In the genomic region with DNA sequence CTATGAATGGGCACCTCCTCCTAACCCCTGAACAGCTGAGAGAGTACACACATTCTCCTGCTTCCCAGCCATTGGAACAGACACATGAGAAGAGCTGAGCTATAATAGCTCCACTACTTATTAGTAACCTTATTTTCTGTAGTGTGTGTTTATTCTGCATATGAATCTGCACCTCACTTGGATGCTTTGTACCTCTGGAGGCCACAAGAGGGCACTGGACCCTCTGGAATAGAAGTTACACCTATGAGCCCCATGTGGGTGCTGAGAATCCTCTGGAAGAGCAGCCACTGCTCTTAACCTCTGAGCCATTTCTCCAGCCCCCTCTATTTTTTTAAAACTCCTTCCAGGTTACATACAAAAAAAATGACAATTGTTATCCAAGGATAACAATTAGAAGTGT, we compare ENCODE assay signal across 26 mouse cellular contexts.
DNase-seq lines count a peak whose midpoint lies in the region; ATAC-seq and TF ChIP-seq lines count a peak whose summit lies in the region.
"Had no signal": no experiment of that assay in that cellular context is flagged by ENCODE, and none has a peak within 500 bp of the region (broad histone marks: within the 10 kb centered on the region; RNA-seq: fewer than 3 reads in every experiment).

No protein-coding gene starts in this region.

- H3K9me3 ChIP-seq in midbrain, postnatal 0 days (ENCODE audit: low read length) = no peaks in the 10 kb centered on the region
- no peaks in the 10 kb centered on the region for H3K9me3 ChIP-seq in midbrain, embryonic 15.5 days
- H3K9me3 ChIP-seq in stomach, postnatal 0 days (ENCODE audit: control insufficient read depth, low read length) = no peaks in the 10 kb centered on the region
- H3K9me3 ChIP-seq: embryonic facial prominence, embryonic 12.5 days; heart, embryonic 12.5 days; limb, embryonic 10.5 days; limb, embryonic 15.5 days had no signal

- H3K4me1 ChIP-seq in midbrain, postnatal 0 days (ENCODE audit: insufficient read depth, low read length) = no peaks in the 10 kb centered on the region
- peaks cover 15% of the 10 kb centered on the region for H3K4me1 ChIP-seq in midbrain, embryonic 15.5 days
- H3K4me1 ChIP-seq in stomach, postnatal 0 days (replicated peaks; ENCODE audit: control insufficient read depth, insufficient read depth) = no peaks in the 10 kb centered on the region
- H3K4me1 ChIP-seq: embryonic facial prominence, embryonic 12.5 days; limb, embryonic 15.5 days had no signal

- H3K27ac ChIP-seq in gastrocnemius, adult 2 months = no peak overlapping the region
- no peak overlapping the region for H3K27ac ChIP-seq in layer of hippocampus, adult 2 months
- H3K27ac ChIP-seq in midbrain, postnatal 0 days (ENCODE audit: low read depth, low read length) = no peak overlapping the region
- no peak overlapping the region for H3K27ac ChIP-seq in midbrain, embryonic 15.5 days
- no peak overlapping the region for H3K27ac ChIP-seq in stomach, postnatal 0 days (replicated peaks)
- H3K27ac ChIP-seq: embryonic facial prominence, embryonic 12.5 days; hindbrain, embryonic 14.5 days; limb, embryonic 10.5 days; limb, embryonic 15.5 days had no signal

- peak; percentile 15; the same call in 1 of the 2 replicates for TF ChIP-seq CTCF in gastrocnemius, adult 2 months (IDR thresholded peaks at IDR 0.05)
- peak; percentile 58 for TF ChIP-seq CTCF in layer of hippocampus, adult 2 months (conservative IDR thresholded peaks at IDR 0.05)
- peak; percentile 31 for TF ChIP-seq CTCF in midbrain, postnatal 0 days (IDR thresholded peaks at IDR 0.05)
- peak; percentile 30; the same call in 1 of the 2 replicates for TF ChIP-seq CTCF in stomach, postnatal 0 days (IDR thresholded peaks at IDR 0.05; ENCODE audit: low read depth)

- no peak overlapping the region for H3K4me2 ChIP-seq in midbrain, postnatal 0 days (ENCODE audit: low read depth, low read length, poor library complexity, severe bottlenecking)
- H3K4me2 ChIP-seq in midbrain, embryonic 15.5 days = no peak overlapping the region
- no peak overlapping the region for H3K4me2 ChIP-seq in stomach, postnatal 0 days (replicated peaks; ENCODE audit: low read depth)
- H3K4me2 ChIP-seq: embryonic facial prominence, embryonic 12.5 days; heart, embryonic 12.5 days; hindbrain, embryonic 14.5 days; limb, embryonic 15.5 days had no signal

- intact Hi-C loops in gastrocnemius, adult 2 months (cut with DNase I) = no loop called here
- intact Hi-C loops in gastrocnemius, postnatal 14 days (cut with DNase I; ENCODE audit: low total_unique reads) = no loop called here

- no peaks in the 10 kb centered on the region for H3K27me3 ChIP-seq in midbrain, postnatal 0 days (ENCODE audit: insufficient read depth, low read length)
- no peaks in the 10 kb centered on the region for H3K27me3 ChIP-seq in midbrain, embryonic 15.5 days (replicated peaks)
- no peaks in the 10 kb centered on the region for H3K27me3 ChIP-seq in stomach, postnatal 0 days (ENCODE audit: control insufficient read depth, insufficient read depth, low read length)
- H3K27me3 ChIP-seq: embryonic facial prominence, embryonic 12.5 days; heart, embryonic 12.5 days; limb, embryonic 15.5 days had no signal

- 0 out of 2 replicates have a peak, but pooled peaks cover 6% of the 10 kb centered on the region for H3K36me3 ChIP-seq in midbrain, postnatal 0 days (ENCODE audit: insufficient read depth, low read length)
- H3K36me3 ChIP-seq in midbrain, embryonic 15.5 days (replicated peaks) = peaks cover 3% of the 10 kb centered on the region; the same call in 1 of the 2 replicates
- H3K36me3 ChIP-seq in stomach, postnatal 0 days (ENCODE audit: control insufficient read depth, insufficient read depth, low read length) = no peaks in the 10 kb centered on the region
- H3K36me3 ChIP-seq: embryonic facial prominence, embryonic 12.5 days; heart, embryonic 12.5 days; limb, embryonic 10.5 days; limb, embryonic 15.5 days had no signal

- DNase-seq in gastrocnemius, adult 2 months = no peak
- no peak for DNase-seq in gastrocnemius, postnatal 14 days
- DNase-seq in layer of hippocampus, adult 2 months (ENCODE audit: low spot score in 2 of 2) = no peak
- DNase-seq in layer of hippocampus, postnatal 25 days (ENCODE audit: extremely low spot score in 1 of 2, low spot score in 1 of 2) = no peak
- no peak for DNase-seq in midbrain, postnatal 0 days (ENCODE audit: low spot score)
- no peak for DNase-seq in stomach, postnatal 0 days (ENCODE audit: low spot score)
- DNase-seq in ovary, adult 18-20 months (ENCODE audit: low spot score) = no peak
- DNase-seq: adrenal gland, adult 2 months; adrenal gland, postnatal 36 days; cerebellum, adult 2 months; cerebellum, postnatal 14 days; gastrocnemius, postnatal 25 days; heart, adult 18-20 months; kidney, adult 8-10 months; kidney, postnatal 10 days; lung, adult 18-20 months; lung, postnatal 10 days; midbrain, embryonic 14.5 days; thymus, postnatal 4 days had no signal

- no peak overlapping the region for H3K4me3 ChIP-seq in gastrocnemius, adult 2 months
- H3K4me3 ChIP-seq in layer of hippocampus, adult 2 months = no peak overlapping the region
- H3K4me3 ChIP-seq in midbrain, postnatal 0 days (ENCODE audit: low read depth, low read length) = no peak overlapping the region
- H3K4me3 ChIP-seq in midbrain, embryonic 15.5 days = no peak overlapping the region
- no peak overlapping the region for H3K4me3 ChIP-seq in stomach, postnatal 0 days (ENCODE audit: low read depth, low read length)
- H3K4me3 ChIP-seq: embryonic facial prominence, embryonic 12.5 days; heart, embryonic 12.5 days; limb, embryonic 10.5 days; limb, embryonic 15.5 days had no signal

- no peak for ATAC-seq in midbrain, postnatal 0 days (ENCODE audit: low FRiP score)
- ATAC-seq in midbrain, embryonic 15.5 days (replicated peaks) = no peak
- no peak for ATAC-seq in stomach, postnatal 0 days (ENCODE audit: low FRiP score, low TSS enrichment)
- ATAC-seq: activated CD4-positive, CD25-positive, alpha-beta regulatory T cell, adult 4 months had no signal

- TF ChIP-seq EP300 in stomach, postnatal 0 days (optimal IDR thresholded peaks at IDR 0.05) = no peak

- H3K9ac ChIP-seq in midbrain, postnatal 0 days (replicated peaks; ENCODE audit: low read length, poor library complexity, severe bottlenecking) = no peak overlapping the region
- no peak overlapping the region for H3K9ac ChIP-seq in midbrain, embryonic 15.5 days
- H3K9ac ChIP-seq in stomach, postnatal 0 days (ENCODE audit: low read length) = no peak overlapping the region
- H3K9ac ChIP-seq: embryonic facial prominence, embryonic 12.5 days; heart, embryonic 12.5 days; hindbrain, embryonic 14.5 days; limb, embryonic 15.5 days had no signal
